Mouse (Mus musculus) spleen, postnatal 36 days (tissue): ENCODE results near the gene Gm20873.
"Not testable (repeated sequence)": the region's sequence is repeated elsewhere in the genome, so short reads cannot be mapped to it uniquely, and the experiment has no call there.

Experiments
- DNase-seq, 2 experiments: peaks; one replicate each; pipeline ENCODE4 v3.0.0; 2022; ENCODE audit warnings: low spot score in 2 of 2, mixed read lengths in 1 of 2

The Gm20873 gene

GRCm38 (mm10) chrY:6266798-6267197 lies at the start of gene Gm20873:
Gene Gm20873 (plus strand): TSS chrY:6267098.
- DNase-seq = not testable (repeated sequence)

GRCm38 (mm10) chrY:6237895-6238294 lies 29.0 kb upstream of the Gm20873 start, which contains the start of gene Gm21746:
Gene Gm21746 (minus strand): TSS chrY:6237995.
- not testable (repeated sequence) for DNase-seq
